Mouse (Mus musculus) bone marrow macrophage, adult 2 months (primary cell): Measurements from ENCODE around the gene Ilvbl.

Experiments
- CTCF ChIP-seq: IDR thresholded peaks from 2 replicates; pipeline ENCODE4 v1.5.1; 2012; ENCODE audit warnings: low read depth, mild to moderate bottlenecking, low read length, moderate library complexity
- POLR2A ChIP-seq: IDR thresholded peaks from 2 replicates; pipeline ENCODE4 v1.6.1; 2012; ENCODE audit warnings: mild to moderate bottlenecking, low read depth, low read length, borderline replicate concordance

GRCm38 (mm10) chr10:78540943-78541342 is 33.2 kb upstream of the Ilvbl start:
- TF ChIP-seq POLR2A (no peak), CTCF (no peak)
